Mouse (Mus musculus): ENCODE results near the gene Chst8. TPM values are rescaled to one million over a fixed set of nuclear protein-coding genes. Genes with fewer than 3 reads are reported as not detected.
A peak's percentile ranks its signal among the peaks of the same experiment; 100 is the strongest.

Chst8 gene
- total and polyA plus RNA-seq, 2 experiments from 2014 or later = 0.20 to 6.4 TPM

DNA sequence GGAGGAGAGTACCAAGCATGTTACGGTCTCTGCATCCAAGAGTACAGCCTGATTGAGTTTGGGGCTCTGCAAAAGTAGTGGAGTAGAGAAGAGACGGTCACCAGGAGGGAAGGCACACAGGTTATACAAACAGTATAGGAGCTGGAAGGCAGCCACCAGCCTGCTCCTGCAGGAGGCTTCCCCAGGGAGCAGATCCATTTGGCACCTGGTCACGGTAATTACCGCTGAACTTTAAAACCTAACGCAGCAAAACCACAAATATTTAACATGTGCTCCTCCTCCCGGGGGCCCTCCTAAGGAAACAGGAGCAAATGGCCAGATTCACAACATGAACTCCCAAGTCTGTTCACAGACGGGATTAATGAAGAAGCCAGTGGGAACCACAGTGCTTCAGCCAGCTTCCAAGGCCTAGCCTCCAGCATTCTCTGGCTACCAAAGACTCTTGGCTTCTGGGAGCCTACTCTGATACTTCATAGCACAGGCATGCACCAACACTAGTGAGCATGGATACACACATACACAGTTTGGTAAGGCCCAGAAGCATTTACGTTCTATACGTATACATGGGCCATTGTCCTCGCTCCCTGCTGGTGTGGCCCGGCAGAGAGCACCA, 97.6 kb downstream of the Chst8 start:
- peaks cover 4% of the 10 kb centered on the region; the same call in 1 of the 2 replicates for H3K4me1 ChIP-seq (ENCODE audit: control insufficient read depth, insufficient read depth)
- WGBS = 50% methylated on average over 11 of the region's 11 CpGs
- no peaks in the 10 kb centered on the region for H3K27me3 ChIP-seq (ENCODE audit: control insufficient read depth, insufficient read depth, low read length)
- TF ChIP-seq EP300 (IDR thresholded peaks at IDR 0.05; ENCODE audit: low read depth) (no peak), CTCF (IDR thresholded peaks at IDR 0.05; ENCODE audit: low read depth) (no peak)
- no peaks in the 10 kb centered on the region for H3K9me3 ChIP-seq (replicated peaks; ENCODE audit: control insufficient read depth, low read length)
- no peak overlapping the region for H3K27ac ChIP-seq (ENCODE audit: low read depth)
- H3K4me2 ChIP-seq (ENCODE audit: low read depth, low read length) = no peak overlapping the region
- H3K9ac ChIP-seq (replicated peaks; ENCODE audit: low read depth, low read length) = no peak overlapping the region
- DNase-seq (ENCODE audit: low spot score) (no peak), ATAC-seq (ENCODE audit: insufficient read depth, low read depth) (no peak)
- H3K36me3 ChIP-seq (replicated peaks; ENCODE audit: control insufficient read depth, insufficient read depth, low read length) = no peaks in the 10 kb centered on the region
- H3K4me3 ChIP-seq (ENCODE audit: low read depth, low read length) = no peak overlapping the region

DNA sequence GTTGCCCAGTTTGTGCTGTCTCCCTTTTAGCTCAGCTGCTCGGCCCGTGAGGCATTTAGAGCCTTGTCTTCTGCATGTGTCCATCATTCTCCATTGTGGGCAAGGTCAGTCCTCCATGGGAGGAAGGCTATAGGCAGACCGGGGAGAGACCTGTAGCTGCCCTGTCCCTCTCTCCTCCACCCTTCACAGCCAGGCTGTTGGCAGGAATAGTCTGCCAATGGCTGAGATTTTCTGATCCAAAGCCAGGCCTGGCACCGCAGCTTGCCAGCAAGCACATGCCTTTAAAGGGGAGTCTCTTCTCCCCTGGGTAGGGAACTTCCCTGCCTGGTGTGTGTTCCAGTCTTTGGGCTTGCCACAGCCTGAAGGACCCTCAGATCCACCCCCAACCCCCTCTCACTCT, 103.4 kb downstream of the Chst8 start:
- Histone ChIP-seq H3K9me3 (replicated peaks; ENCODE audit: control insufficient read depth, low read length) (no peaks in the 10 kb centered on the region), H3K36me3 (replicated peaks; ENCODE audit: control insufficient read depth, insufficient read depth, low read length) (no peaks in the 10 kb centered on the region), H3K4me3 (ENCODE audit: low read depth, low read length) (no peak overlapping the region), H3K9ac (replicated peaks; ENCODE audit: low read depth, low read length) (no peak overlapping the region), H3K27ac (ENCODE audit: low read depth) (no peak overlapping the region), H3K4me1 (ENCODE audit: control insufficient read depth, insufficient read depth) (no peaks in the 10 kb centered on the region), H3K27me3 (ENCODE audit: control insufficient read depth, insufficient read depth, low read length) (peaks cover 4% of the 10 kb centered on the region; the same call in 1 of the 2 replicates), H3K4me2 (ENCODE audit: low read depth, low read length) (no peak overlapping the region)
- TF ChIP-seq CTCF (IDR thresholded peaks at IDR 0.05; ENCODE audit: low read depth) (no peak), EP300 (IDR thresholded peaks at IDR 0.05; ENCODE audit: low read depth) (no peak)
- no peak for ATAC-seq (ENCODE audit: insufficient read depth, low read depth)
- 69% methylated on average over 4 of the region's 4 CpGs for WGBS
- DNase-seq (ENCODE audit: low spot score) = no peak

DNA sequence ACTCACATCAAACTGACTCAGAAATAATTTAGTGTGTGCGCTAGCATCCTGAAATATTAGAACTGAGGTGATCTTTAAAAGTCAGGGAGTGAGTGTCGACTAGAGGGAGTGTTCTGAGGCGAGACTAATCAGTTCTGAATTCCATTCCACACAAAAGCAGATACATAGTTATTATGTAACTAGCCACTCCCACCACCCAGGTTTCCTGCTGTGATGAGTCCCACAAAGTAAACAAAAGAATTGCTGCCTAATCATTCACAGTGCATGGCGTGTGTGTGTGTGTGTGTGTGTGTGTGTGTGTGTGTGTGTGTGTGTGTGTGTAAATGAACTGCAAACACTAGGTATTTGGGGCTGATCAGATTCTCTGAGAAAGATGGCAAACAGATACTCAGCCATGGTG, 108.1 kb downstream of the Chst8 start:
- WGBS = 44% methylated on average over 4 of the region's 4 CpGs
- Histone ChIP-seq H3K4me2 (ENCODE audit: low read depth, low read length) (no peak overlapping the region), H3K9me3 (replicated peaks; ENCODE audit: control insufficient read depth, low read length) (no peaks in the 10 kb centered on the region), H3K27me3 (ENCODE audit: control insufficient read depth, insufficient read depth, low read length) (peaks cover 13% of the 10 kb centered on the region; the same call in 1 of the 2 replicates), H3K9ac (replicated peaks; ENCODE audit: low read depth, low read length) (no peak overlapping the region), H3K4me1 (ENCODE audit: control insufficient read depth, insufficient read depth) (no peaks in the 10 kb centered on the region), H3K36me3 (replicated peaks; ENCODE audit: control insufficient read depth, insufficient read depth, low read length) (no peaks in the 10 kb centered on the region), H3K4me3 (ENCODE audit: low read depth, low read length) (no peak overlapping the region), H3K27ac (ENCODE audit: low read depth) (no peak overlapping the region)
- DNase-seq (ENCODE audit: low spot score) = no peak
- ATAC-seq (ENCODE audit: insufficient read depth, low read depth) = no peak
- TF ChIP-seq CTCF (IDR thresholded peaks at IDR 0.05; ENCODE audit: low read depth) (no peak), EP300 (IDR thresholded peaks at IDR 0.05; ENCODE audit: low read depth) (no peak)

GRCm38 (mm10) chr7:34703437-34703836, 109.1 kb downstream of the Chst8 start:
- no peaks in the 10 kb centered on the region for H3K9me3 ChIP-seq (replicated peaks; ENCODE audit: control insufficient read depth, low read length)
- TF ChIP-seq CTCF (IDR thresholded peaks at IDR 0.05; ENCODE audit: low read depth) = no peak
- TF ChIP-seq EP300 (IDR thresholded peaks at IDR 0.05; ENCODE audit: low read depth) = no peak
- no peak overlapping the region for H3K4me3 ChIP-seq (ENCODE audit: low read depth, low read length)
- no peak overlapping the region for H3K4me2 ChIP-seq (ENCODE audit: low read depth, low read length)
- DNase-seq (ENCODE audit: low spot score) = no peak
- no peaks in the 10 kb centered on the region for H3K4me1 ChIP-seq (ENCODE audit: control insufficient read depth, insufficient read depth)
- no peaks in the 10 kb centered on the region for H3K36me3 ChIP-seq (replicated peaks; ENCODE audit: control insufficient read depth, insufficient read depth, low read length)
- peaks cover 13% of the 10 kb centered on the region; the same call in 1 of the 2 replicates for H3K27me3 ChIP-seq (ENCODE audit: control insufficient read depth, insufficient read depth, low read length)
- 51% methylated on average over 4 of the region's 4 CpGs for WGBS
- H3K9ac ChIP-seq (replicated peaks; ENCODE audit: low read depth, low read length) = no peak overlapping the region
- no peak for ATAC-seq (ENCODE audit: insufficient read depth, low read depth)
- no peak overlapping the region for H3K27ac ChIP-seq (ENCODE audit: low read depth)

GRCm38 (mm10) chr7:34702718-34703351, 109.7 kb downstream of the Chst8 start:
- Histone ChIP-seq H3K9me3 (replicated peaks; ENCODE audit: control insufficient read depth, low read length) (no peaks in the 10 kb centered on the region), H3K36me3 (replicated peaks; ENCODE audit: control insufficient read depth, insufficient read depth, low read length) (no peaks in the 10 kb centered on the region), H3K27ac (ENCODE audit: low read depth) (no peak overlapping the region), H3K9ac (replicated peaks; ENCODE audit: low read depth, low read length) (no peak overlapping the region), H3K4me1 (ENCODE audit: control insufficient read depth, insufficient read depth) (no peaks in the 10 kb centered on the region), H3K4me3 (ENCODE audit: low read depth, low read length) (no peak overlapping the region), H3K27me3 (ENCODE audit: control insufficient read depth, insufficient read depth, low read length) (peaks cover 13% of the 10 kb centered on the region; the same call in 1 of the 2 replicates), H3K4me2 (ENCODE audit: low read depth, low read length) (no peak overlapping the region)
- DNase-seq (ENCODE audit: low spot score) (peak; percentile 55), ATAC-seq (ENCODE audit: insufficient read depth, low read depth) (no peak)
- 12% methylated on average over 11 of the region's 11 CpGs for WGBS
- TF ChIP-seq EP300 (IDR thresholded peaks at IDR 0.05; ENCODE audit: low read depth) (no peak), CTCF (IDR thresholded peaks at IDR 0.05; ENCODE audit: low read depth) (no peak)

All from heart, postnatal 0 days (tissue).